Mouse (Mus musculus): ENCODE measurements around the gene Lrch3.
"Not testable (repeated sequence)": the region's sequence is repeated elsewhere in the genome, so short reads cannot be mapped to it uniquely, and the experiment has no call there.

Lrch3 gene

GRCm38 (mm10) chr16:32913937-32914881 lies at the start of gene Lrch3:
TSS of gene Lrch3 (plus strand) at chr16:32914100.
- DNase-seq = peak; percentile 98

- no peak for DNase-seq
Measured at GRCm38 (mm10) chr16:32865401-32865800, 48.5 kb upstream of the Lrch3 start.

- no peak for DNase-seq
Measured at GRCm38 (mm10) chr16:32866713-32867112, 47.2 kb upstream of the Lrch3 start.

- DNase-seq = peak; percentile 89 to 91
Measured at GRCm38 (mm10) chr16:32867919-32868552, 45.9 kb upstream of the Lrch3 start.

- DNase-seq = no peak
Measured at GRCm38 (mm10) chr16:32870231-32870630, 43.7 kb upstream of the Lrch3 start.

- DNase-seq = no peak
Measured at GRCm38 (mm10) chr16:32873366-32873765, 40.5 kb upstream of the Lrch3 start.

GRCm38 (mm10) chr16:32875281-32875680 lies 38.6 kb upstream of the Lrch3 start:
- not testable (repeated sequence) for DNase-seq

- no peak for DNase-seq
Measured at GRCm38 (mm10) chr16:32875847-32876246, 38.1 kb upstream of the Lrch3 start.

- no peak for DNase-seq
Measured at GRCm38 (mm10) chr16:32876831-32877230, 37.1 kb upstream of the Lrch3 start.

GRCm38 (mm10) chr16:32877343-32878156 lies 36.4 kb upstream of the Lrch3 start, which contains the start of the genes Fyttd1 and Rubcn:
TSS of gene Fyttd1 (plus strand) at chr16:32877500.
TSS of gene Rubcn (minus strand) at chr16:32877766.
- peak; percentile 98 for DNase-seq

GRCm38 (mm10) chr16:32878157-32878598 lies 35.7 kb upstream of the Lrch3 start:
- DNase-seq = no peak

GRCm38 (mm10) chr16:32878972-32879926 lies 34.7 kb upstream of the Lrch3 start:
- DNase-seq = no peak

GRCm38 (mm10) chr16:32881538-32881937 lies 32.4 kb upstream of the Lrch3 start:
- DNase-seq = no peak

GRCm38 (mm10) chr16:32887996-32888395 lies 25.9 kb upstream of the Lrch3 start:
- no peak for DNase-seq

- DNase-seq = no peak
Measured at GRCm38 (mm10) chr16:32889881-32890280, 24.0 kb upstream of the Lrch3 start.

GRCm38 (mm10) chr16:32896126-32896525 lies 17.8 kb upstream of the Lrch3 start:
- no peak for DNase-seq

GRCm38 (mm10) chr16:32901360-32902050 lies 12.4 kb upstream of the Lrch3 start:
- no peak for DNase-seq

- DNase-seq = no peak
Measured at GRCm38 (mm10) chr16:32902051-32902428, 11.9 kb upstream of the Lrch3 start.

- peak in 1 of 2 experiments; percentile 42 for DNase-seq
Measured at GRCm38 (mm10) chr16:32906186-32906585, 7.7 kb upstream of the Lrch3 start.

- no peak for DNase-seq
Measured at GRCm38 (mm10) chr16:32906727-32907126, 7.2 kb upstream of the Lrch3 start.

- no peak for DNase-seq
Measured at GRCm38 (mm10) chr16:32913212-32913611, 688 bp upstream of the Lrch3 start.

Data from cerebellum, postnatal 25 days (tissue).